17 mouse cellular contexts compared by ENCODE assay signal in genomic region chr11:72476074-72476625, GRCm38 (mm10). TPM values are rescaled to one million over a fixed set of nuclear protein-coding genes. Genes with fewer than 3 reads are reported as not detected.
A peak's percentile ranks its signal among the peaks of the same experiment; 100 is the strongest.
DNase-seq lines count a peak whose midpoint lies in the region; ATAC-seq and TF ChIP-seq lines count a peak whose summit lies in the region.
"Had no signal": no experiment of that assay in that cellular context is flagged by ENCODE, and none has a peak within 500 bp of the region (broad histone marks: within the 10 kb centered on the region; RNA-seq: fewer than 3 reads in every experiment).

No protein-coding gene starts in this region.

- TF ChIP-seq POLR2A in spleen, adult 2 months (IDR thresholded peaks at IDR 0.05; ENCODE audit: low read depth, low read length): no peak

- peaks cover 24% of the 10 kb centered on the region for H3K4me1 ChIP-seq in heart, embryonic 11.5 days (ENCODE audit: control insufficient read depth, insufficient read depth, low read length)
- H3K4me1 ChIP-seq in spleen, adult 2 months (ENCODE audit: control insufficient read depth, insufficient read depth, insufficient read length): peaks cover 29% of the 10 kb centered on the region
- H3K4me1 ChIP-seq in liver, embryonic 14.5 days (replicated peaks; ENCODE audit: control insufficient read depth in 2 of 2, insufficient read depth in 2 of 2, low read length in 1 of 2): peaks cover 22 to 63% of the 10 kb centered on the region in 2 experiments
- H3K4me1 ChIP-seq: forebrain, embryonic 15.5 days had no signal

- peak overlapping the region; percentile 46 for H3K4me2 ChIP-seq in heart, embryonic 11.5 days
- peak overlapping the region; percentile 38 for H3K4me2 ChIP-seq in liver, embryonic 14.5 days (ENCODE audit: low read depth)
- H3K4me2 ChIP-seq: embryonic facial prominence, embryonic 15.5 days; forebrain, embryonic 15.5 days; hindbrain, embryonic 15.5 days; midbrain, embryonic 13.5 days had no signal

- no peaks in the 10 kb centered on the region for H3K27me3 ChIP-seq in heart, embryonic 11.5 days (ENCODE audit: control insufficient read depth, insufficient read depth, low read length)
- no peaks in the 10 kb centered on the region for H3K27me3 ChIP-seq in spleen, adult 2 months (ENCODE audit: control insufficient read depth, insufficient read depth, low read length)
- no peaks in the 10 kb centered on the region for H3K27me3 ChIP-seq in liver, embryonic 14.5 days (ENCODE audit: control insufficient read depth, insufficient read depth, low read length)
- H3K27me3 ChIP-seq: embryonic facial prominence, embryonic 15.5 days; forebrain, embryonic 15.5 days; hindbrain, embryonic 15.5 days; midbrain, embryonic 13.5 days had no signal

- H3K9ac ChIP-seq in heart, embryonic 11.5 days (ENCODE audit: low read depth, low read length): peak overlapping the region; percentile 46; the same call in 1 of the 2 replicates
- no peak overlapping the region for H3K9ac ChIP-seq in liver, embryonic 14.5 days (replicated peaks)
- H3K9ac ChIP-seq: embryonic facial prominence, embryonic 15.5 days; forebrain, embryonic 15.5 days; hindbrain, embryonic 15.5 days; midbrain, embryonic 13.5 days had no signal

- no peak for TF ChIP-seq CTCF in spleen, adult 2 months (IDR thresholded peaks at IDR 0.05; ENCODE audit: extremely low read depth, insufficient read depth, insufficient read length, insufficient replicate concordance)
- TF ChIP-seq CTCF in liver, embryonic 14.5 days (IDR thresholded peaks at IDR 0.05; ENCODE audit: low read depth): no peak

- DNase-seq in heart, postnatal 36 days: no peak
- no peak for DNase-seq in spleen, adult 2 months (ENCODE audit: low read depth in 1 of 2, low spot score in 2 of 2)
- DNase-seq in spleen, postnatal 4 days (ENCODE audit: low spot score in 2 of 2): no peak
- DNase-seq in liver, embryonic 14.5 days (ENCODE audit: low read depth in 3 of 3, low spot score in 3 of 3): no peak
- DNase-seq in thymus, postnatal 10 days (ENCODE audit: low spot score in 2 of 2): no peak
- DNase-seq in retina, postnatal 1 day: no peak
- no peak for DNase-seq in lung, postnatal 10 days
- DNase-seq: cerebellum, adult 11-12 months; gastrocnemius, postnatal 14 days; kidney, adult 8-10 months; lung, postnatal 14 days had no signal

- H3K36me3 ChIP-seq in heart, embryonic 11.5 days (ENCODE audit: control insufficient read depth, insufficient read depth, low read length): no peaks in the 10 kb centered on the region
- peaks cover 2% of the 10 kb centered on the region; the same call in 1 of the 2 replicates for H3K36me3 ChIP-seq in spleen, adult 2 months (ENCODE audit: control insufficient read depth, insufficient read depth, low read length)
- H3K36me3 ChIP-seq in liver, embryonic 14.5 days (replicated peaks; ENCODE audit: control insufficient read depth, insufficient read depth, low read depth): no peaks in the 10 kb centered on the region
- H3K36me3 ChIP-seq: embryonic facial prominence, embryonic 15.5 days; forebrain, embryonic 15.5 days had no signal

- peak overlapping the region; percentile 18; the same call in 1 of the 2 replicates for H3K4me3 ChIP-seq in heart, embryonic 11.5 days (ENCODE audit: low read depth, low read length)
- H3K4me3 ChIP-seq in spleen, adult 2 months (ENCODE audit: extremely low read depth, insufficient read depth, insufficient read length): no peak overlapping the region
- H3K4me3 ChIP-seq in liver, embryonic 14.5 days (ENCODE audit: insufficient read depth in 1 of 2, low read depth in 2 of 2, low read length in 2 of 2): no peak overlapping the region
- H3K4me3 ChIP-seq: embryonic facial prominence, embryonic 15.5 days; forebrain, embryonic 15.5 days; hindbrain, embryonic 15.5 days; midbrain, embryonic 13.5 days had no signal

- no peak for TF ChIP-seq EP300 in liver, embryonic 14.5 days (IDR thresholded peaks at IDR 0.05; ENCODE audit: low read depth)

- peak overlapping the region; percentile 25 for H3K27ac ChIP-seq in heart, embryonic 11.5 days (ENCODE audit: low read depth, low read length)
- peak overlapping the region; percentile 29; the same call in 1 of the 2 replicates for H3K27ac ChIP-seq in spleen, adult 2 months (ENCODE audit: insufficient read depth, low read length)
- H3K27ac ChIP-seq in liver, embryonic 14.5 days: no peak overlapping the region
- H3K27ac ChIP-seq: embryonic facial prominence, embryonic 15.5 days; forebrain, embryonic 15.5 days; hindbrain, embryonic 15.5 days had no signal

- no peaks in the 10 kb centered on the region for H3K9me3 ChIP-seq in heart, embryonic 11.5 days (replicated peaks; ENCODE audit: control insufficient read depth, low read length)
- H3K9me3 ChIP-seq in liver, embryonic 14.5 days (ENCODE audit: control insufficient read depth, low read length): no peaks in the 10 kb centered on the region
- H3K9me3 ChIP-seq: embryonic facial prominence, embryonic 15.5 days; forebrain, embryonic 15.5 days; hindbrain, embryonic 15.5 days; midbrain, embryonic 13.5 days had no signal

- no peak for ATAC-seq in heart, embryonic 11.5 days (replicated peaks; ENCODE audit: insufficient number of reproducible peaks, low FRiP score, low TSS enrichment)
- ATAC-seq in liver, embryonic 14.5 days (ENCODE audit: insufficient read depth): no peak
- ATAC-seq: forebrain, embryonic 15.5 days; midbrain, embryonic 13.5 days had no signal

- intact Hi-C loops in heart, postnatal 36 days (cut with DNase I): no loop called here

- 75% methylated on average over 7 of the region's 7 CpGs for WGBS in heart, embryonic 11.5 days (ENCODE audit: insufficient replicate concordance)
- WGBS in spleen, adult 2 months: 68% methylated on average over 7 of the region's 7 CpGs
- 32% methylated on average over 7 of the region's 7 CpGs for WGBS in liver, embryonic 14.5 days (ENCODE audit: insufficient replicate concordance)

RNA-seq across cellular contexts. Expression of gene Spns2, which starts 13.6 kb away (rescaled TPM):
- 4.0 and 4.6 TPM in 2 replicates for polyA plus RNA-seq in heart, embryonic 11.5 days (2014; fragmentation: Nextera tagmentation; extraction: Ambion mirVana)
- 10 to 100 TPM in 1 of 2 experiments, 1 to 10 TPM in 1; 9.7 to 11.0 TPM for total RNA-seq in heart, postnatal 36 days (2021)
- 43.4 and 44.7 TPM in 2 replicates for polyA plus RNA-seq in spleen, adult 2 months (2012; rRNA removed)
- polyA plus RNA-seq in liver, embryonic 14.5 days (2012; rRNA removed): 8.6 and 12.9 TPM in 2 replicates
- 3.8 and 6.3 TPM in 2 replicates for polyA plus RNA-seq in liver, embryonic 14.5 days (2014; fragmentation: Nextera tagmentation; extraction: Ambion mirVana)

RNA-seq across cellular contexts. Expression of gene Mybbp1a, which starts 35.0 kb away (rescaled TPM):
- 93.8 and 101 TPM in 2 replicates for polyA plus RNA-seq in heart, embryonic 11.5 days (2014; fragmentation: Nextera tagmentation; extraction: Ambion mirVana)
- total RNA-seq in heart, postnatal 36 days (2021): 10 to 100 TPM; 45.9 to 46.8 TPM
- polyA plus RNA-seq in spleen, adult 2 months (2012; rRNA removed): 48.6 and 48.7 TPM in 2 replicates
- 31.0 and 56.3 TPM in 2 replicates for polyA plus RNA-seq in liver, embryonic 14.5 days (2012; rRNA removed)
- polyA plus RNA-seq in liver, embryonic 14.5 days (2014; fragmentation: Nextera tagmentation; extraction: Ambion mirVana): 65.5 and 72.6 TPM in 2 replicates

RNA-seq across cellular contexts. Expression of gene Ggt6, which starts 40.8 kb away (rescaled TPM):
- polyA plus RNA-seq in heart, embryonic 11.5 days (2014; fragmentation: Nextera tagmentation; extraction: Ambion mirVana): not detected in 2 replicates
- not detected for total RNA-seq in heart, postnatal 36 days (2021)
- 0.23 and 0.55 TPM in 2 replicates for polyA plus RNA-seq in spleen, adult 2 months (2012; rRNA removed)
- polyA plus RNA-seq in liver, embryonic 14.5 days (2012; rRNA removed): 0.10 and 0.18 TPM in 2 replicates
- 0.25 and 0.38 TPM in 2 replicates for polyA plus RNA-seq in liver, embryonic 14.5 days (2014; fragmentation: Nextera tagmentation; extraction: Ambion mirVana)
- polyA plus RNA-seq: forebrain, embryonic 15.5 days; hindbrain, embryonic 15.5 days; limb, embryonic 11.5 days; midbrain, embryonic 13.5 days had no signal
